14 mouse cellular contexts compared by ENCODE assay signal in genomic region chr11:79142381-79142780, GRCm38 (mm10). TPM values are rescaled to one million over a fixed set of nuclear protein-coding genes. Genes with fewer than 3 reads are reported as not detected.
DNase-seq lines count a peak whose midpoint lies in the region; ATAC-seq and TF ChIP-seq lines count a peak whose summit lies in the region.
"Had no signal": no experiment of that assay in that cellular context is flagged by ENCODE, and none has a peak within 500 bp of the region (broad histone marks: within the 10 kb centered on the region; RNA-seq: fewer than 3 reads in every experiment).

No protein-coding gene starts in this region.

- no peak for ATAC-seq in heart, embryonic 11.5 days (replicated peaks; ENCODE audit: insufficient number of reproducible peaks, low FRiP score, low TSS enrichment)
- ATAC-seq in forebrain, embryonic 13.5 days, result no peak
- no peak for ATAC-seq in erythroblast, adult 5-6 weeks (replicated peaks; ENCODE audit: low FRiP score, poor library complexity, severe bottlenecking)
- ATAC-seq: hindbrain, embryonic 16.5 days had no signal

- H3K4me1 ChIP-seq in heart, embryonic 11.5 days (ENCODE audit: control insufficient read depth, insufficient read depth, low read length), result peaks cover 45% of the 10 kb centered on the region
- peaks cover 39% of the 10 kb centered on the region for H3K4me1 ChIP-seq in forebrain, embryonic 13.5 days

- peak overlapping the region; percentile 63; the same call in 1 of the 2 replicates for H3K27ac ChIP-seq in heart, embryonic 11.5 days (ENCODE audit: low read depth, low read length)
- peak overlapping the region; percentile 69 for H3K27ac ChIP-seq in layer of hippocampus, adult 2 months
- H3K27ac ChIP-seq in forebrain, embryonic 13.5 days, result no peak overlapping the region
- H3K27ac ChIP-seq: embryonic facial prominence, embryonic 13.5 days; forebrain, embryonic 10.5 days; limb, embryonic 13.5 days; midbrain, embryonic 12.5 days had no signal

- no peaks in the 10 kb centered on the region for H3K36me3 ChIP-seq in heart, embryonic 11.5 days (ENCODE audit: control insufficient read depth, insufficient read depth, low read length)
- no peaks in the 10 kb centered on the region for H3K36me3 ChIP-seq in forebrain, embryonic 13.5 days (ENCODE audit: poor library complexity, severe bottlenecking)
- H3K36me3 ChIP-seq: embryonic facial prominence, embryonic 13.5 days; forebrain, embryonic 10.5 days; limb, embryonic 13.5 days; midbrain, embryonic 12.5 days had no signal

- no peak overlapping the region for H3K4me3 ChIP-seq in heart, embryonic 11.5 days (ENCODE audit: low read depth, low read length)
- H3K4me3 ChIP-seq in layer of hippocampus, adult 2 months, result peak overlapping the region; percentile 7; the same call in 1 of the 2 replicates
- no peak overlapping the region for H3K4me3 ChIP-seq in forebrain, embryonic 13.5 days
- H3K4me3 ChIP-seq: embryonic facial prominence, embryonic 13.5 days; forebrain, embryonic 10.5 days; limb, embryonic 13.5 days; midbrain, embryonic 12.5 days had no signal

- 81% methylated on average over 11 of the region's 11 CpGs for WGBS in heart, embryonic 11.5 days (ENCODE audit: insufficient replicate concordance)
- WGBS in forebrain, embryonic 13.5 days, result 85% methylated on average over 11 of the region's 11 CpGs

- H3K9ac ChIP-seq in heart, embryonic 11.5 days (ENCODE audit: low read depth, low read length), result no peak overlapping the region
- no peak overlapping the region for H3K9ac ChIP-seq in forebrain, embryonic 13.5 days
- H3K9ac ChIP-seq: embryonic facial prominence, embryonic 13.5 days; limb, embryonic 13.5 days; midbrain, embryonic 12.5 days had no signal

- no peaks in the 10 kb centered on the region for H3K27me3 ChIP-seq in heart, embryonic 11.5 days (ENCODE audit: control insufficient read depth, insufficient read depth, low read length)
- H3K27me3 ChIP-seq in forebrain, embryonic 13.5 days, result no peaks in the 10 kb centered on the region
- H3K27me3 ChIP-seq: embryonic facial prominence, embryonic 13.5 days; limb, embryonic 13.5 days; midbrain, embryonic 12.5 days had no signal

- no peak for TF ChIP-seq CTCF in layer of hippocampus, adult 2 months (conservative IDR thresholded peaks at IDR 0.05)

- no peak for DNase-seq in heart, adult 18-20 months
- no peak for DNase-seq in layer of hippocampus, adult 2 months (ENCODE audit: low spot score in 2 of 2)
- DNase-seq in layer of hippocampus, postnatal 25 days (ENCODE audit: extremely low spot score in 1 of 2, low spot score in 1 of 2), result no peak
- peak; percentile 19 for DNase-seq in naive thymus-derived CD4-positive, alpha-beta T cell, adult 2 months (ENCODE audit: low read depth)
- peak; percentile 61 for DNase-seq in thymus, postnatal 4 days
- DNase-seq: cerebellum, adult 11-12 months had no signal

- no peak overlapping the region for H3K4me2 ChIP-seq in heart, embryonic 11.5 days
- no peak overlapping the region for H3K4me2 ChIP-seq in forebrain, embryonic 13.5 days
- H3K4me2 ChIP-seq: embryonic facial prominence, embryonic 13.5 days; midbrain, embryonic 12.5 days had no signal

- no peaks in the 10 kb centered on the region for H3K9me3 ChIP-seq in heart, embryonic 11.5 days (replicated peaks; ENCODE audit: control insufficient read depth, low read length)
- no peaks in the 10 kb centered on the region for H3K9me3 ChIP-seq in forebrain, embryonic 13.5 days (replicated peaks)
- H3K9me3 ChIP-seq: embryonic facial prominence, embryonic 13.5 days; forebrain, embryonic 10.5 days; limb, embryonic 13.5 days; midbrain, embryonic 12.5 days had no signal

RNA-seq across cellular contexts. Expression of gene Ksr1, which starts 3.8 kb away (rescaled TPM):
- polyA plus RNA-seq in heart, embryonic 11.5 days (2014; fragmentation: Nextera tagmentation; extraction: Ambion mirVana), result 4.4 and 4.6 TPM in 2 replicates
- 1 to 10 TPM; 5.7 to 5.8 TPM for total RNA-seq in heart, adult 18-20 months (2021)
- total RNA-seq in layer of hippocampus, adult 2 months (2021), result 100 to 1,000 TPM; 230 to 231 TPM
- total RNA-seq in layer of hippocampus, postnatal 25 days (2021), result 100 to 1,000 TPM; 189 to 205 TPM
- 4.0 and 4.1 TPM in 2 replicates for polyA plus RNA-seq in forebrain, embryonic 13.5 days (2015; fragmentation: Nextera tagmentation; extraction: Ambion mirVana)
- total RNA-seq in erythroblast, adult 5-6 weeks (2015; ENCODE audit: low replicate concordance), result 4.2 and 6.3 TPM in 2 replicates
- total RNA-seq in erythroblast, adult 5-6 weeks (2017; ENCODE audit: low replicate concordance), result 7.2 and 21.1 TPM in 2 replicates

Comparison
In these comparisons a context has a peak if more than half of its experiments do, and no peak if none do; other contexts are left out.
1. DNase-seq: peak in naive thymus-derived CD4-positive, alpha-beta T cell, adult 2 months (single experiment) and thymus, postnatal 4 days (single experiment); none in heart, adult 18-20 months (0 of 2), layer of hippocampus, adult 2 months (0 of 2) and layer of hippocampus, postnatal 25 days (0 of 2).
2. RNA of gene Ksr1, which starts 3.8 kb away (total RNA-seq): 230 to 231 TPM in layer of hippocampus, adult 2 months and 189 to 205 TPM in layer of hippocampus, postnatal 25 days; 4.2 to 21.1 TPM in erythroblast, adult 5-6 weeks and 5.7 to 5.8 TPM in heart, adult 18-20 months; every median in the first group is over 4 times any median in the second.